Mouse (Mus musculus): ENCODE measurements around the gene Drap1. TPM values are rescaled to one million over a fixed set of nuclear protein-coding genes. Genes with fewer than 3 reads are reported as not detected.
A peak's percentile ranks its signal among the peaks of the same experiment; 100 is the strongest.

The Drap1 gene
- polyA plus RNA-seq, 1 experiment from 2014 or later: 203 TPM

DNA sequence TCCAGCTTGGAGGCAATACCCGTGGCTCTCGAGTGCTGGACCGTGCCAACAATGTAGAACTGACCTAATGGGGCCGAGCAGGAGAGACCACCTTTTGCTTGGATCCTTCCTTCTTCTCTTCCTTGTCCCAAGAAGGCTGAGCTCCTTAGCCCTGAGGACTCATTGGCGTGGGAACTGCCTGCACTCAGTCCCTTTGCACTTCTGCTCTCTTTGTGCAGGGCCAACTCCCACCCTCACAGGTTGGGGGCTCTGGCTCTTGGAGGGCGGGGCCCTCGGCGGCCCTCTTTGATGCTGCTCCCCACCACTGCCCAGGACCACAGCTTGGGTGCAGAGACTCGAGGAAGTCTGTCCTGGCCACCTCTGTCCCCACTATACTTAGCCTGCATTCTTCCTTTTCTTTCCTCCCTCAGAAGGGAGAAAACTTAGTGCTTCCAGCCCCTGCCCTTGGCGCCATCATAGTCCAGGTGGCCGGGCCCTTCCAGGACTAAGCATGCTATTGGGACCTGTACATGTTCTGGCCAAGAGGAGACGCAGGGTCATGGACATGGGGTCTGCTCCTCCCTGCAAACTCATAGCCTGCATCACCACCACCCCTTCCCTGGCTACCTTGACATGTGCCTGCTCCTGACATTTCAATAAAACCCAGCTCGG lies 2.0 kb upstream of the Drap1 start:
- Histone ChIP-seq H3K9me3 (ENCODE audit: control insufficient read depth, low read length) (no peaks in the 10 kb centered on the region), H3K4me1 (replicated peaks; ENCODE audit: control insufficient read depth, insufficient read depth) (peaks cover 10% of the 10 kb centered on the region), H3K9ac (ENCODE audit: low read length) (no peak overlapping the region), H3K4me2 (replicated peaks; ENCODE audit: low read depth) (no peak overlapping the region; the same call in 1 of the 2 replicates), H3K27me3 (ENCODE audit: control insufficient read depth, insufficient read depth, low read length) (no peaks in the 10 kb centered on the region), H3K27ac (replicated peaks) (no peak overlapping the region), H3K4me3 (ENCODE audit: low read depth, low read length) (no peak overlapping the region), H3K36me3 (ENCODE audit: control insufficient read depth, insufficient read depth, low read length) (peaks cover 3% of the 10 kb centered on the region)
- DNase-seq (ENCODE audit: low spot score) (no peak), ATAC-seq (ENCODE audit: low FRiP score, low TSS enrichment) (no peak)
- TF ChIP-seq EP300 (optimal IDR thresholded peaks at IDR 0.05): no peak
- no peak for TF ChIP-seq CTCF (IDR thresholded peaks at IDR 0.05; ENCODE audit: low read depth)
- WGBS: 86% methylated on average over 13 of the region's 13 CpGs

DNA sequence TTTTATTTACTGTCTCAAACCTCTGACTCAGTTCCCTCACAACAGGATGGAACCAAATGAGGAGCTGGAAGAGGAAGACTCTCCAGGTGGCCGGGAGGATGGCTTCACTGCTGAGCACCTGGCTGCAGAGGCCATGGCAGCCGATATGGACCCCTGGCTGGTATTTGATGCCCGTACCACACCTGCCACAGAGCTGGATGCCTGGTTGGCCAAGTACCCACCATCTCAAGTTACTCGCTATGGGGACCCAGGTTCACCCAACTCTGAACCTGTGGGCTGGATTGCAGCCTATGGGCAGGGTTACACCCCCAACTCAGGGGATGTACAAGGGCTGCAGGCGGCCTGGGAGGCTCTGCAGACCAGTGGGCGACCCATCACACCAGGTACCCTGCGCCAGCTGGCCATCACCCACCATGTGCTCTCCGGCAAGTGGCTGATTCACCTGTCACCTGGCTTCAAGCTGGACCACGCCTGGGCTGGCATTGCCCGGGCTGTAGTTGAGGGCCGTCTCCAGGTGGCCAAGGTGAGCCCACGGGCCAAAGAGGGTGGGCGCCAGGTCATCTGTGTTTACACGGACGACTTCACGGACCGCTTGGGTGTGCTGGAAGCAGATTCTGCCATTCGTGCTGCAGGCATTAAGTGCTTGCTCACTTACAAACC lies 1.3 kb upstream of the Drap1 start:
- 80% methylated on average over 18 of the region's 18 CpGs for WGBS
- no peak for ATAC-seq (ENCODE audit: low FRiP score, low TSS enrichment)
- H3K9me3 ChIP-seq (ENCODE audit: control insufficient read depth, low read length): no peaks in the 10 kb centered on the region

DNA sequence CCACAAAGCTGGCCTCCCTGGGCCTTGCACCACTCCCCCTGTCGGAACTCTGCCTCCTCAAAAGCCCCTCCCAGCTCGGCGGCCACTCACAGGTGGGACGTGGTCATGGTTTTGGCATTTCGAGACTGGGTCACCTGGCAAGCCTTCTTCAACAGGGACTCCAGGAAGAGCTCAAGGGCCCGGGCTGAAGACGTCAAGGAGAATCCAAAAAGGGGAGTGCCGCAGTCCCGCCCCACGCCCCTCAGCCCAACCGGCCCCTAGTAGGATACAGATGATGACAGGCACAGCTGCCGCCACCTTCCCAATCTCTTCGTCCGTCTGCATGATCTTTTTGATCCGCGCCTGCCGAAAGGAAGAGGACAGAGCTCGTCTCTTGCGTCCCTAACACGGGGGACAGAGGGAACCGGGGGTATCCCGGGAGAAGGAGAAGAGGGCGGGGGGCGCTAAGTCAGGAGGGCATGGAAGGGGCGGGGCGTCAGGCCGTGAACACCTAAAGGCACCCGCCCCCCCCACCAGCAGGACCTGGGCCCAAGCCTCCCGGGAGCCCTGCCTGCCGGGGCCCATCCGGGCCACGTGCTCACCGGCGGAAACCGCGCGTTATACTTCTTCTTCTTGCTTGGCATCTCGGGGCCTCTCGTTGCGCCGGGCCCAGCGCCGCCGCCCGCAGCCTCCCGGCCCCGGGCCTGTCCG lies 542 bp downstream of the Drap1 start:
- Histone ChIP-seq H3K36me3 (ENCODE audit: control insufficient read depth, insufficient read depth, low read length) (peaks cover 3% of the 10 kb centered on the region), H3K27me3 (ENCODE audit: control insufficient read depth, insufficient read depth, low read length) (no peaks in the 10 kb centered on the region), H3K4me2 (replicated peaks; ENCODE audit: low read depth) (peak overlapping the region; percentile 76), H3K27ac (replicated peaks) (peak overlapping the region; percentile 94), H3K9me3 (ENCODE audit: control insufficient read depth, low read length) (no peaks in the 10 kb centered on the region), H3K9ac (ENCODE audit: low read length) (peak overlapping the region; percentile 85), H3K4me3 (ENCODE audit: low read depth, low read length) (peak overlapping the region; percentile 87), H3K4me1 (replicated peaks; ENCODE audit: control insufficient read depth, insufficient read depth) (peaks cover 10% of the 10 kb centered on the region)
- TF ChIP-seq CTCF (IDR thresholded peaks at IDR 0.05; ENCODE audit: low read depth) (peak; percentile 51), EP300 (optimal IDR thresholded peaks at IDR 0.05) (no peak)
- peak; percentile 83 for DNase-seq (ENCODE audit: low spot score)
- 0% methylated on average over 37 of the region's 48 CpGs for WGBS
- peak; percentile 58 for ATAC-seq (ENCODE audit: low FRiP score, low TSS enrichment)

More for the DNA sequence above, 1.3 kb upstream of the Drap1 start:
- DNase-seq (ENCODE audit: low spot score): peak; percentile 25
- H3K36me3 ChIP-seq (ENCODE audit: control insufficient read depth, insufficient read depth, low read length): peaks cover 3% of the 10 kb centered on the region
- no peak for TF ChIP-seq CTCF (IDR thresholded peaks at IDR 0.05; ENCODE audit: low read depth)
- no peak for TF ChIP-seq EP300 (optimal IDR thresholded peaks at IDR 0.05)
- peak overlapping the region; percentile 86 for H3K27ac ChIP-seq (replicated peaks)
- H3K27me3 ChIP-seq (ENCODE audit: control insufficient read depth, insufficient read depth, low read length): no peaks in the 10 kb centered on the region
- H3K4me1 ChIP-seq (replicated peaks; ENCODE audit: control insufficient read depth, insufficient read depth): peaks cover 10% of the 10 kb centered on the region
- H3K9ac ChIP-seq (ENCODE audit: low read length): peak overlapping the region; percentile 93
- peak overlapping the region; percentile 73 for H3K4me2 ChIP-seq (replicated peaks; ENCODE audit: low read depth)
- H3K4me3 ChIP-seq (ENCODE audit: low read depth, low read length): peak overlapping the region; percentile 87

DNA sequence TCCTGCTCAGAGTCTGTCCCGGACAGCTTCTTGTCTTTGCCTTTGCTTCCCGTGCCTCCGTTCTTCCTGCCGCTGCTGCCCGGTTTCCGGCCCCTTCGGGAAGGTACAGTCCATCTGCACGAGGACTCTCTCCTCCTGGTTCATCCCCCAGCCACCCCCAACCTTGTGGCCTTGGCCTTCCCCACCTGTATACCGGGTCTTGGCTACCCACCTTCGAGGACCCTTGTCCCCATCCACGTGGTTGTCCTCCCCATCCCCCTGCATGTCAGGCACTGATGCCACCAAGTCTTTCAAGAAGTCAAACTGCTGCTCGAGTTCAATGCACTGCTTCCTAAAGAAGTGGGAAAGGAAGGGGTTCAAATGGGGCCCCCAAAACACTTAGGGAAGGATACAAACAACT lies 1.2 kb downstream of the Drap1 start:
- Histone ChIP-seq H3K36me3 (ENCODE audit: control insufficient read depth, insufficient read depth, low read length) (peaks cover 3% of the 10 kb centered on the region), H3K4me3 (ENCODE audit: low read depth, low read length) (peak overlapping the region; percentile 87), H3K4me2 (replicated peaks; ENCODE audit: low read depth) (peak overlapping the region; percentile 76), H3K4me1 (replicated peaks; ENCODE audit: control insufficient read depth, insufficient read depth) (peaks cover 10% of the 10 kb centered on the region), H3K9me3 (ENCODE audit: control insufficient read depth, low read length) (no peaks in the 10 kb centered on the region), H3K27me3 (ENCODE audit: control insufficient read depth, insufficient read depth, low read length) (no peaks in the 10 kb centered on the region), H3K9ac (ENCODE audit: low read length) (peak overlapping the region; percentile 85), H3K27ac (replicated peaks) (peak overlapping the region; percentile 94)
- ATAC-seq (ENCODE audit: low FRiP score, low TSS enrichment) (no peak), DNase-seq (ENCODE audit: low spot score) (peak; percentile 23)
- WGBS: 66% methylated on average over 12 of the region's 12 CpGs
- TF ChIP-seq EP300 (optimal IDR thresholded peaks at IDR 0.05) (no peak), CTCF (IDR thresholded peaks at IDR 0.05; ENCODE audit: low read depth) (no peak)

DNA sequence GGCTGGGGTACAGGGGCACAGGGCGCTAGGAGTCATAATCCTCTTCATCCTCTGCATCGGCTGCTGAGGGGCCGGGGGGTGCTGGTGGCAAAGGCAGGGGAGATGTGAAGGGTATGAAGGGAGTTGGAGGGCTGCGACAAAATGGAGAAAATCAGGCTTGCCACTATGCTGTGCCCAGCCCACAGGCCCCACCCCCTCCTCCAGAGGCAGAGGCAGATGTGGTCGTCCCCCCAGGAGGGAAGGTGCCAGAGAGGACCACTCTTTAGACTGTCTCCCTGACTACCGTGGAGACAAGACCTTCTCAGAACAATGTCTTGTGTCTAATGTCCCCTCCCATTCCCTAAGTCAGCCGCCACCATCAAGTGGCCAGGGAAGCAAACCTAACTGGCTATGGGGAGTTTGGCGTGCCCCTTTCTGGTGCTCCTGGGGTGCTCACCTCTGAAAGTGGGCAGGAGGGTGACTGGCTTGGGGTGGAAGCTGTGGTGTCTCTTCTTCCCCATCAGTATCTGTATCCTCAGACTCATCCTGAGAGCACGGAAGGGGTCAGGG lies 1.8 kb downstream of the Drap1 start:
- H3K27ac ChIP-seq (replicated peaks): no peak overlapping the region
- no peak for DNase-seq (ENCODE audit: low spot score)
- peak overlapping the region; percentile 76 for H3K4me2 ChIP-seq (replicated peaks; ENCODE audit: low read depth)
- H3K9ac ChIP-seq (ENCODE audit: low read length): no peak overlapping the region
- TF ChIP-seq EP300 (optimal IDR thresholded peaks at IDR 0.05): no peak
- TF ChIP-seq CTCF (IDR thresholded peaks at IDR 0.05; ENCODE audit: low read depth): no peak
- H3K4me3 ChIP-seq (ENCODE audit: low read depth, low read length): no peak overlapping the region
- ATAC-seq (ENCODE audit: low FRiP score, low TSS enrichment): no peak
- peaks cover 3% of the 10 kb centered on the region for H3K36me3 ChIP-seq (ENCODE audit: control insufficient read depth, insufficient read depth, low read length)
- H3K4me1 ChIP-seq (replicated peaks; ENCODE audit: control insufficient read depth, insufficient read depth): peaks cover 10% of the 10 kb centered on the region
- no peaks in the 10 kb centered on the region for H3K9me3 ChIP-seq (ENCODE audit: control insufficient read depth, low read length)
- H3K27me3 ChIP-seq (ENCODE audit: control insufficient read depth, insufficient read depth, low read length): no peaks in the 10 kb centered on the region
- WGBS: 80% methylated on average over 9 of the region's 9 CpGs

Measured in stomach, postnatal 0 days (tissue).